Mouse (Mus musculus): ENCODE measurements around the gene Itgb4. TPM values are rescaled to one million over a fixed set of nuclear protein-coding genes. Genes with fewer than 3 reads are reported as not detected.

The Itgb4 gene
- polyA plus RNA-seq, 1 experiment, result 1.2 TPM

- no peaks in the 10 kb centered on the region for H3K27me3 ChIP-seq (ENCODE audit: control insufficient read depth, insufficient read depth, insufficient read length)
- TF ChIP-seq POLR2AphosphoS2 (IDR thresholded peaks at IDR 0.05; ENCODE audit: insufficient read length, low read depth), result no peak
- TF ChIP-seq CEBPB (IDR thresholded peaks at IDR 0.05; ENCODE audit: insufficient read depth, poor library complexity, severe bottlenecking), result no peak
- TF ChIP-seq REST (IDR thresholded peaks at IDR 0.05; ENCODE audit: insufficient read depth, insufficient read length), result no peak
- TF ChIP-seq POLR2A (IDR thresholded peaks at IDR 0.05; ENCODE audit: insufficient read length, low read depth), result no peak
- no peak for TF ChIP-seq USF1 (IDR thresholded peaks at IDR 0.05; ENCODE audit: low read depth)
- no peak for TF ChIP-seq SRF (IDR thresholded peaks at IDR 0.05; ENCODE audit: control insufficient read depth, insufficient read length, low read depth)
- TF ChIP-seq E2F4 (IDR thresholded peaks at IDR 0.05; ENCODE audit: insufficient read depth), result no peak
- no peak for TF ChIP-seq TCF12 (IDR thresholded peaks at IDR 0.05; ENCODE audit: insufficient read depth, poor library complexity, severe bottlenecking)
- no peak for TF ChIP-seq MAX (IDR thresholded peaks at IDR 0.05; ENCODE audit: low read depth)
- TF ChIP-seq MYOD1 (IDR thresholded peaks at IDR 0.05; ENCODE audit: control insufficient read depth in 1 of 3, insufficient read length in 2 of 3, low read depth in 2 of 3), result no peak
- TF ChIP-seq MYOG (IDR thresholded peaks at IDR 0.05; ENCODE audit: control insufficient read depth in 1 of 3, insufficient read depth in 1 of 3, insufficient read length in 2 of 3, low read depth in 2 of 3), result no peak
- TF ChIP-seq TCF3 (IDR thresholded peaks at IDR 0.05; ENCODE audit: insufficient read length, low read depth), result no peak
- H3K4me3 ChIP-seq, result no peak overlapping the region
- no peak overlapping the region for H3ac ChIP-seq (ENCODE audit: control insufficient read depth, insufficient read length)
- no peak overlapping the region for H3K4me2 ChIP-seq (ENCODE audit: low read depth)
- H3K79me2 ChIP-seq (ENCODE audit: control insufficient read depth, insufficient read depth), result no peaks in the 10 kb centered on the region
- peaks cover 27% of the 10 kb centered on the region for H3K36me3 ChIP-seq (ENCODE audit: control insufficient read depth, insufficient read depth)
Measured at GRCm38 (mm10) chr11:116057237-116057881, 82.8 kb downstream of the Itgb4 start.

Other genes starting within 250 kb of the Itgb4 start
- gene Tmem94, start 209.3 kb upstream of the Itgb4 start, polyA plus RNA-seq (2012; fragmentation: generic; extraction: Trizol), result 19.6 TPM
- gene Caskin2, start 161.1 kb upstream of the Itgb4 start, polyA plus RNA-seq (2012; fragmentation: generic; extraction: Trizol), result 8.0 TPM
- gene Tsen54, start 160.0 kb upstream of the Itgb4 start, polyA plus RNA-seq (2012; fragmentation: generic; extraction: Trizol), result 15.6 TPM
- gene Llgl2, start 150.7 kb upstream of the Itgb4 start, polyA plus RNA-seq (2012; fragmentation: generic; extraction: Trizol), result 0.43 TPM
- gene Myo15b, start 116.3 kb upstream of the Itgb4 start, polyA plus RNA-seq (2012; fragmentation: generic; extraction: Trizol), result 0.23 TPM
- 49.4 TPM for gene Smim5, start 74.7 kb upstream of the Itgb4 start, polyA plus RNA-seq (2012; fragmentation: generic; extraction: Trizol)
- gene Smim6, start 62.7 kb upstream of the Itgb4 start, polyA plus RNA-seq (2012; fragmentation: generic; extraction: Trizol), result 7.8 TPM
- gene Sap30bp, start 41.4 kb upstream of the Itgb4 start, polyA plus RNA-seq (2012; fragmentation: generic; extraction: Trizol), result 84.9 TPM
- gene Recql5, start 41.2 kb upstream of the Itgb4 start, polyA plus RNA-seq (2012; fragmentation: generic; extraction: Trizol), result 13.1 TPM
- gene Galk1, start 38.0 kb downstream of the Itgb4 start, polyA plus RNA-seq (2012; fragmentation: generic; extraction: Trizol), result 172 TPM
- 502 TPM for gene H3f3b, start 53.3 kb downstream of the Itgb4 start, polyA plus RNA-seq (2012; fragmentation: generic; extraction: Trizol)
- 15.3 TPM for gene Unk, start 55.6 kb downstream of the Itgb4 start, polyA plus RNA-seq (2012; fragmentation: generic; extraction: Trizol)
- gene Unc13d, start 103.3 kb downstream of the Itgb4 start, polyA plus RNA-seq (2012; fragmentation: generic; extraction: Trizol), result 9.1 TPM
- 156 TPM for gene Wbp2, start 112.3 kb downstream of the Itgb4 start, polyA plus RNA-seq (2012; fragmentation: generic; extraction: Trizol)
- 101 TPM for gene Trim47, start 152.5 kb downstream of the Itgb4 start, polyA plus RNA-seq (2012; fragmentation: generic; extraction: Trizol)
- 1.9 TPM for gene Trim65, start 156.4 kb downstream of the Itgb4 start, polyA plus RNA-seq (2012; fragmentation: generic; extraction: Trizol)
- 141 TPM for gene Mrpl38, start 164.2 kb downstream of the Itgb4 start, polyA plus RNA-seq (2012; fragmentation: generic; extraction: Trizol)
- 41.7 TPM for gene Fbf1, start 193.5 kb downstream of the Itgb4 start, polyA plus RNA-seq (2012; fragmentation: generic; extraction: Trizol)
- 61.4 TPM for gene Ten1, start 224.1 kb downstream of the Itgb4 start, polyA plus RNA-seq (2012; fragmentation: generic; extraction: Trizol)
- 36.4 TPM for gene Acox1, start 224.3 kb downstream of the Itgb4 start, polyA plus RNA-seq (2012; fragmentation: generic; extraction: Trizol)

Measured in myocyte (in vitro differentiated cells).